Mouse (Mus musculus): Measurements from ENCODE around the gene Plcb3. TPM values are rescaled to one million over a fixed set of nuclear protein-coding genes. Genes with fewer than 3 reads are reported as not detected.

Plcb3 gene
- 470 and 523 TPM in 2 replicates for polyA plus RNA-seq (2012; rRNA removed; ENCODE audit: low replicate concordance)

DNA sequence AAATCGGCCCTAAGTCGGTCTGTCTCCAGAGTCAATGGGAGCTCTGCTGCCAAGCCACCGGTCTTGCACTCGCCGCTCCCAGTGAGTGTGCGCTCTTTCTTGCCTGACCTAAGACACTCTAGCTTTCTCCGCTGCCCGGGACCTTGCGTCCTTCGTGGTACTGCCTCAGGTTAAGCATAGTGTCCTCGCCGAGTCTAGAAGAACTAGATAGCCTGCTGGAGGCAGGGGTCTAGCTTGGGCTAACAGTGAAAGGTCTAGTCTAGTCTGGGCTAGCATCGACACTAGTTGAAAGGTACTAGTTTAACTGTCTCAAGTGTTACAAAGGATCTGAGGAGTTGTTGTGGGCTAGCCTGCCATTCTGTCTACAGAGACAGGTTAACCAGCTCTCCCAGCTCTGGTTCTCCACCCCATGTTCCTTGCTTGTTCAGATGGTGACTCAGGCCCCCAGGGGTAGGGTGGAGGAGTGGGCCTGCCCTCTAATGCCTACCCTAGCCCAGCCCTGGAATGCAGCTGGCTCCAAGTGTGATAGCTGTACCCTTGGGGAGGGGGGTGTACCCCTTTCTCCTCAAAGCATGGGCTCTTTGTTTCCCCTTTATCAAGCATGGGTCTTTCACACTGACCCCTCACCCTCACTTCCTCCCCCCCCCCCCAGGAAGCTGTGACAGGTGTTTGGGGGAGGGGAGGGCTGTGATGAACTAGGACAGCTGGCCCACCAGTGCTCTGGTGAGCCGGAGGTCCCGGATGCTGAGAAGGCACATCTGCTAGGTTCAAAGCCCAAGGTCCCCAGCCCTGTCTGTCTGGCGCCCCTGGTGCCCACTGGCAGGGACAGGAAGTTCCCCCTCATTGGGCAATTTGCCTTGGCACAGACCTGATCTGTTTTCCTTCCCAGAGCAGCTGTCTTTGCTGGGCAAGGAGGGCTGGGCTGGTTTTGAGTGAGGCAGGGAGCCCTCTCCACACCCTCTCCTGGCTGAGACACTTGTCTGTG lies at the start of gene Plcb3:
Gene Plcb3 (minus strand): TSS at position 934 of the 985 bp plus-strand sequence.

DNA sequence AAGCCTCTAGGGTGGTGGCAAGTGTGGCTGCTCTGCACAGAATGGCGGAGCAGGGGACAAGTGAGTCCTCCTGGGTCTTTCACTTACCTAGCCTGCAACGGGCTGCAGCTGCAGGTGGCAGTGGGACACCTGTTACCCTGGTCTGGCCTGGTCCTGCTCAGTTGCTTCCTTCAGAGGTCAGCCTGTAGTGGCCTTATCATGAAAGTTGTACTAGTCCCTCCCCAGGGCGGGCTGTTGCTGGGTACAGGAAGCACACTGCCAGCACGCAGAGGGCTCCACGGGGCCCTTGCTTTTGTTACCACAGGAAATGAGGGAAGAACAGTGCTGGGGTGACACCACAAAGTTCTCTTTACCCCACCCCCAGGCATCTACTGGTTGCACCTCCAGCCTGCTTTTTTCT lies 42.9 kb upstream of the Plcb3 start, which contains the start of gene Fermt3:
Gene Fermt3 (minus strand): TSS at position 279 of the 400 bp plus-strand sequence.

DNA sequence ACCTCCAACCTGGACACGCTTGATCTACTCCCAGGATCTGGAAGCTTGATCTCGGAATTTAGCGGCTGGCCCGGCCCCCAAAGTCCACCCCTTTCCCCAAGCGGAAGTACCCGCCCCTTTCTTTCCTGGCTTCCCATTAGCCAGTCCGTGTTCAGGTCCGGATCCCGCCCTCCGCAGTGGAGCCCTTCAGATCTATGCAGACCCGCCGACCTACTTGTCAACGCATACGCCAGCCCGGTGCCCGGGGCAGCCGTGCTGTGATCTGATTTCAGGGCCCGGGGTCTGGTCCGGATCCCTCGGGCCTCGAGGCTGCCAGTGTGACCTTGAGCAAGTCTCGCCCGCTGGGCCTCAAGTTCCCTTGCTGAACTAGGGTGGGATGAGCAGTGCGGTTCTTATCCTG lies 19.7 kb upstream of the Plcb3 start, which contains the start of the genes Nudt22 and Trpt1:
Gene Nudt22 (minus strand): TSS at position 112 of the 400 bp plus-strand sequence.
Gene Trpt1 (plus strand): TSS at position 126 of the 400 bp plus-strand sequence.

DNA sequence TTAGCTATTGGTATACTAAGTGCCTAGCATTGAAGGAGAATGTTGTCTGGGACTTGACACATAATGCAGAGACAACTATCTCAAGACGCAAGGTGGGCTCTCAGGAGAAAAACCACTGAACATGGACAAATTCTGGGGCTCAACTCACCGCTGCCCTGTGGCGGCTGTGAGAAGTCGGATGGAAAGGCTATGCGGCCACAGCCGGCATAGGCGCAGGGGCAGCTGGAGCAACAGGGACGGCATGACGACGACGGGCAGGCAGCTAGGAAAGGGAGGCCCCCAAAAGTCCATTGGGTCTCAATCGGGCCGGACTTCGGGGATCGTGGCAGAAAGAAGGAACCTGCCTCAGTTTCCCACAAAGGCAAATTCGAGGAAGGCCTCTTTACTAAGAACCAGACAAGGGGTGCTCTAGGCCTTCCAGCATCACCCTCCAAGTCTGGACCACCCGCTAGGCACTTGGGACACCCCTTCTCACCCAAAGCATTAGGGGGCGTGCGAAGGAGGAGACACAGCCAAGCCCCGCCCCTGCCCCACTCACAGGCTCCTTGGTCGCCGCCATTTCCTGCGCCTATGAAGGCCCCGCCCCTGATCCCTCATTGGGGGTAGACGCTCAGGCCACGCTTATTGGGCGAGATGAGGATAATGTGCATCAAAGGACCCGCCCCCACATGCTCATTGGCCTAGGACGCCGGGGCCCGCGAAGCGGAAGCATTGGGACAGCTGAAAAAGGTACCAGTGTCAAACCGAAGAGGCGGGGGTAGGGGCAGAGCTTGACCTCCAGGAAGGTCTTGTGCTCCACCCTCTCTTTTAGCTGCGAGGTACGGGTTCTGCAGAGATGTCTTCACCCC lies 16.0 kb upstream of the Plcb3 start, which contains the start of gene Dnajc4:
Gene Dnajc4 (minus strand): TSS at position 562 of the 848 bp plus-strand sequence.

DNA sequence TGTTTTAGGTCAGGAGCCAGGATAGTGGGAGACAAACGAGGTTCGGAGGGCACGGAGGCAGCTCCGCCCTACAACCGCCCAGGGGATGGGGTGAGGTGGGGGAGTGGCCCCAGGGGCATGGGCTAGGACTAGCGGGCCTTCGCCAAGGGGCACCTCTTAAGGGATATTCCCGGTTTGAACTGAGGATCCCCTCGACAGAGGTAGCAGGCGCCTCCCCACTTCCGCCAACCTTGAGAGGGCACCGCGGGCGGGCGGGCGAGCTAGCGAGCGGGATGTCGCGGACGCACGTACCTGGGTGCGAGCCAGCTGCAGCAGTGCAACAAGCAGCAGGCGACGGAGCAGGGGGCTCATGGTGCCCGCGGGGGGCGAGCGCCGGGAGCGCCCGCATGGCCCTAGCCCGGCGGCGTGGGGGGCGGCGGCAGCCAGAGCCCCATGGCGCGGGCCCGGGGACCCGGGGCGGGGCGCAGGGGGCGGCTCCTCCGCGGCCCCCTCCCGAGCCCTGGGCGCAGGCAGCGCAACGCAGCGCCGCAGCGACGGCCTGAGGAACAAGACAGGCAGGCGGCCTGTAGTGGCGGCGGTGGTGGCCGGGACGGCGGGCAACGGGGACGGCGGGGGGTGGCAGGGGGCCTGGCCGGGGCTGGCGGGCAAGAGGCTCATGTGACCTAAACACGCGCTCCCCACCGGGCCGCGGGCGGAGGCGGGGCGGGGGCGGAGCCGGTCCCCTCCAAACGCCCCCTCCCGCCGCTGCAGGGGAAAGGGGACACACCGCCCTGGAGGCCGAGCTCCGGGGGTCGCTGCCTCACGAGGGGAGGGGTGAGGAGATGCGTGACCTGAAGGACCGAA lies 11.0 kb upstream of the Plcb3 start, which contains the start of gene Vegfb:
Gene Vegfb (minus strand): TSS at position 591 of the 843 bp plus-strand sequence.

DNA sequence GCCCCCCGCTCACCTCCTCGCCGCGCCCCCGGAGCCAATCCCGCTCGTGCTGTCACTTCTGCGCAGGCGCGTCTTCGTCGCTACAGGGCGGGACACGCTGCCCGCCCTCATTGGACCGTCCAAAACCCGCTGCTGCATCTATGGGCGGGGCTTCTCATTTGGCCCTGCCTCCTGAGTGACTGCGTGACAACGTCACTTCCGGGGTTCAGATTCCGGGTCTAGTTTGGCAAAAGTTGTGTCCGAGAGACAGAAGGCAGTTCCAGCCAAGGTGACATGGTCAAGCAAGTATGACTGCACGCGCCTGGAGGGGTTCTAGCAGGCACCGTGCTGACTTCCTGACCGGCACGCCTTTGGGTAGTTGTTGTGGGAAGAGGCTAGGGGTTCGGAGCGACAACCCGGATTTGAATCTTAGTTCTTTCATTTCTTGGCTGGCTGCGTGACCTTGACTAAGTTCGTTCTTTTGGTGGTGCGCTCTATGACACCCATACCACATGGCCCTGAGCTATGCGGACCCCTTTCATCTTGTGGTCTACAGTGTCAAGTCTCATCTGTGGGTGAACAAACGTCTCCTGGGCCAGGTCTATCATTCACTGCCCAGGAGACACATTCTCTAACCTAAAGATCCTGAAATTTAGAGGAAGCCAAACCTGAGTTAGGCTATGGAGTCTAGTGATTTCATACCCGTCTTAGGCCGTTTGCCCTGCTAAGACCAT lies 4.3 kb upstream of the Plcb3 start, which contains the start of gene Fkbp2:
Gene Fkbp2 (minus strand): TSS at position 121 of the 713 bp plus-strand sequence.

DNA sequence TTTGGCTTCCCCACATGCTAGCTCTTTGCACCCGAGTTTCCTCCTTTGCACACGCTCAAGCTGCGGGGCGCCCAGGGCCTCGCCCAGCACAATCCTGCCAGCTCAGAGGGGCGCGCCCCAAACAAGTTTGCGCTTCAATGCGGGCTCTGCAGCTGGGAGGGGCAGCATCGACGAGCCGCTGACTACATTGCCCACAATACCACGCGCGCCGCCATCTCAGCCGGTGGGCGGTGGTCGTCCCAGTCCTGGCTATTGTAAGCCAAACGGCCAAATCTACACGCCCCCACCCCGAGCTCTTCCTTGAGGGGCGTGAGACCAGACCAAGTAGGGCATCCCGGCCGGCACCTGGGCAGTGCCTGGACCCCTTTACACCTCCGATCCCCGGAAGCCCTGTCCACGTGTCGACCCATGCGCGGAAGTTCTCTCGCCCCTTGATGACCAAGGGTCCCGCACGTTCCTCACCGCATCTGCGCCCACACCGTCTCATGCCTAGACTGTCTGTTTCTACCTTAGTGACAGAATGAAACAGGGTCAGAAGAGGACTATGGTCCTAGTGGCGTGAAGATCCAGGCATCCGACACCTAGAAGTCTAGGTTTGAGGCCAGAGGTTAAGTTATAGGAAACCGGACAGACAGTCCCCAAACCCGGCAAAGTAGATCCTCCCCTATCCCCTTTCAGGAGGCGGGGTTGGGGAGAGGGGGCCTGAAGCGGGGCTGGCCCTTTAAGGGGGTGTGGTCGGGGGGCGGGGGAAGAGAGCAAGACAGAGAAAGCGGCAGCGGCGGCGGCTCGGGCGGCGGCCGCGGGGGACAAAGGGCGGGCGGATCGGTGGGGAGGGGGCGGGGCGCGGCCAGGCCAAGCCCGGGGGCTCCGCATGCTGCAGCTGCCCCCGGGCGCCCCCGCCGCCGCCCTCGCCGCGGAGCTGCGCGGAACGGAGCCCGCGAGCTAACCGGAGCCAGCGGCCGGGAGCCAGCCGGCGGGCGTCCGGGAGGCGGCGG lies 1.8 kb downstream of the Plcb3 start, which contains the start of gene Ppp1r14b:
Gene Ppp1r14b (plus strand): TSS at position 758 of the 995 bp plus-strand sequence.

DNA sequence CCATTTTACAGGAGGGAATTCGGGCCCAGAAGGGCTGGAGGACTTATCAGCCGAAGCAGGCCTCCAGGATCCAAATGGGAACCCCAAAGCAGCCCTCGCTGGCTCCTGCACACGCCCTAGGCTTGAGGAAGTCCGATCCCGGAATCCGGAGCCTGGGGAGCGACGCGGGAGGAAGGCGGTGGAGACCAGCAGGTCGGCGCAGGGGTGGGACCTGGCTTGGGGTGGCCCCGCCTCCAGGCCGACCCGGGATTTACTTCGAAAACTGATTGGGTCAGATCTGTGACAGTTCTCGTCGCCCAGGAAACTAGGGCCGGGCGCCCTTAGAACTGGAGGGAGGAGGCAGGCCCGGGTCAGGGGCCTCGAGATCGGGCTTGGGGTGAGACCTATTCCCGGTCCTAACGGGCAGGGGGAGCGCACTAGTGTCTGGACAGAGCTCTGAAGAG lies 34.0 kb downstream of the Plcb3 start, which contains the start of gene Gpr137:
Gene Gpr137 (minus strand): TSS at position 232 of the 443 bp plus-strand sequence.

DNA sequence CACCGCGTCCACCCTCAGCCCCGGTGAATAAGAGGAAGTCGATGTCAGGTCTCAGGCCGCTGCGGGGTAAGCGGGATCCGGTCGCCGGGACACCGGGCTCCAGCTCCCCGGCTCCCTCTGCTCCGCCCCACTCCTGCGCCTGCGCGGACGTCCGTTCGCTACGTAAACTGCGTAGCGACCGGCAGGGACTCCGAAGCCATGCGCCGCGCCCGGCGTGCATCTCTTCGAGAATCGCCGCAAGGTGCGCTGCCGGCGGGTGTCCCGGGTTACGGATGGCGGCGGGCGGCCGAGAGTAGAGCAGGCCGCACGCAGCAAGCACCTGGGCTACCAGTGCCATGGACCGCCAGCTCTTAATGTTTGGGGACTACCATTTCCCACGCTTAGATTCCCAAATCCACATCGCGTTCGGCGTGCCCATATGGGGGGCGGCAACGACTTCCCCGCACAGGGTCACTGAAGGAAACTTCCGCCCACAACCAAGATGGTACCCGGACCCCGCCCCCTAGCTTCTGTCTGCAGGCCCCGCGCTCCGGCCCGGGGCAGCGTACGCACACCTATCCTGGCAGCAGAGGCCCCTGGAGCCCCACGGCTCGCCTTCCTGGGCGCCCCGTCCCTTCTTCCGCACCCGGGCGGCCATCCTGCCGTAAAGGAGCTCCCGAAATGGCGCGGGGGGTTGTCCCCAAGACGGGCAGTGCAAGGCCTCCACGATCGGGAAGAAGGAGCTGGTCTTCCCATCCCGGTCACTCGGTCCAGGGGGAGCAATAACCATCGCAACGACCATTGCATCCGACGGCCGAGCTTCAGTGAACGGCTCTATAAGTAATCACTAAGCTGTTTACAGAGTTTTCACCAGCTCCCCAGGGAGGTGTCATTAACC lies 34.7 kb downstream of the Plcb3 start, which contains the start of gene Bad:
Gene Bad (plus strand): TSS at position 490 of the 877 bp plus-strand sequence.

DNA sequence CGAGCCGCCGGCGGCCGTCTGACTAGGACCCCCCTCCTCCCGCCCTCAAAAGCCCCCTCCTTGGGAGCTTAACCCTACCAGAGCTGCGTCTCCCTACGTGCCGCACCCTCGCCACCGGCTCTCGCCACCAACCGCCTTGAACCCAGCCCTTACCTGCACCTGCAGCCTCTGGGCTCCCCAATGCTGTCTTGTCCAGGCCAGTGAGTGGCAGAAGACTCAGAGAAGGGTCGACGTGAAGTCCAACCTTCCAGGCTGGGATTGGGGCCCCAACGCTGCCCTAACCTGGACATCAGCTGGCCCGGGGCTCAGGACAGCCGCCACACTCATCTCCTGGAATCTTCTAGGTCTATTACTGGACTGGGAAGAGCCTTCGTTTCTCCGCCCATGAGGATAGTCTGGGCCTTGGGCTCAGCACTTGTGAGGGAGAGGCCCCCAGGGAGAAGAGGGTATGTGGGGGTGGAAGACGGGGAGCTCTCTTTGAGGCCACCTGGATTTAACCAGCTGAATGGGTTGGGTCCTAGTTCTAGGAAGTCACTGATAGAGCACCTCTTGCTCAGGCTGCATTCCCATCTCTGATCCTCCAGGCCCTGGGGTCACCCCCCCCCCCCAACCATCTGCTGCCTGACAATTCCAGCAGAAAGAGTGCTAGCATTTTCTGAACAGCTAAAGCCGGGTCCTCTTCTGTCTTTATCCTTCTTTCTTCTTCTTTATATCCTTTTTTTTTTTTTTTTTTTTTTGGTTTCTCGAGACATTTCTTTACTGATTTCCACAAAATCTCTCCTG lies 41.9 kb downstream of the Plcb3 start, which contains the start of gene Kcnk4:
Gene Kcnk4 (minus strand): TSS at position 321 of the 783 bp plus-strand sequence.

DNA sequence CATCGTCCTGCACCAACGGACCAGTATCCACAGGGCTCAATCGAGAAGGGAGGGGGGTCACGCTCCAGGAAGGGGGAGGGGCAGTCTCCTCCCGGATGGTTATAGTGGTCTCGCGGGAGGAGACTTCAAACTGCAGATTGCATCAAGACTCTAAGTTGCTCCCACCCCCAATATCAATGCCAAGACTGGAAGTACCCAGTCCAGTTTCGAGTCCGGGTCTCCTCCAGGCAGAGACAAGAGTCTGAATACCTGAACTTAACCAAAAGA lies 51.0 kb downstream of the Plcb3 start, which contains the start of gene Catsperz:
Gene Catsperz (minus strand): TSS at position 74 of the 267 bp plus-strand sequence.

DNA sequence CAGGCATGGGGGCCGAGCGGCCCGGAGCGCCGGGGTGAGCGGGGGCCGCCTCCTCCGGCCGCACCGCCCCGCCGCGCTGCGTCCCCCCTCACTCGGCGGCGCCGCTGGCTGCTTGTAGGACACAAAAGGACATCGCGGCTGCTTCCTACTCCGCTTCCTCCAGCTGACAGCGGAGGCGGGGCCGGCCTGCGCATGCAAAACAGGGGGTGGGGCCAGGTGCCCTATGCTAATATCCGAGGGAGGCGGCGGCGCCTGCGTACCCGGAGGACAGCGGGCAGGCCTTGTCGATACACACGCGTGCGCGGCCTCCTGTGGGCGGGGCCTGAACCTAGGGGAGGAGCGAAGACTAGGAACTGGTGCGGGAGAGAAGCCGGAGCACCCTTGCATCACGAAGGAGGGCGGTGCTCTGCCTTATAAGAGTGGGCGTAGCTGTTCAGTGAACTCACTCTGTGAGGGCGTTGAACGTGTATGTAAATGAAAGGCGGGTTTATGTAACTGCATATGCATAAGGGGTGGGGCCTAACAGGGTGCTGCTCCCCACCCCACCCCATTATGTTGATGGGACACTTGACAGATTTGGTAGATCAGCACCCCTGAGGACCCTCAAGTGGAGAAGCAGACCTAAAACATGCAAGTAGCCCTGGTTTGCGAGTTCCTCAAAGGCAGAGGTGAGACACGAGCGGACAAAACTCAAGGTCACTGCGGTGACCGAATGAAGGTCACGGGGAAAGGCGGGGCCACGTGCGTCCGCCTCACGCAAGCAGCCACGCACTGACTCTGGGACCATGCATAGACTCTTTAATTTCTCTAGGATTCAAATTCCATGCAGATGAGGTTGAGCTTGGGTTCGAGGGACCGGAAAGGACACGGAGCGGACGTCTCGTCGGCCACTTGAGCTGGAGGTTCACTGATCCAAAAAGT lies 54.4 kb downstream of the Plcb3 start, which contains the start of gene Esrra:
Gene Esrra (minus strand): TSS at position 167 of the 921 bp plus-strand sequence.

DNA sequence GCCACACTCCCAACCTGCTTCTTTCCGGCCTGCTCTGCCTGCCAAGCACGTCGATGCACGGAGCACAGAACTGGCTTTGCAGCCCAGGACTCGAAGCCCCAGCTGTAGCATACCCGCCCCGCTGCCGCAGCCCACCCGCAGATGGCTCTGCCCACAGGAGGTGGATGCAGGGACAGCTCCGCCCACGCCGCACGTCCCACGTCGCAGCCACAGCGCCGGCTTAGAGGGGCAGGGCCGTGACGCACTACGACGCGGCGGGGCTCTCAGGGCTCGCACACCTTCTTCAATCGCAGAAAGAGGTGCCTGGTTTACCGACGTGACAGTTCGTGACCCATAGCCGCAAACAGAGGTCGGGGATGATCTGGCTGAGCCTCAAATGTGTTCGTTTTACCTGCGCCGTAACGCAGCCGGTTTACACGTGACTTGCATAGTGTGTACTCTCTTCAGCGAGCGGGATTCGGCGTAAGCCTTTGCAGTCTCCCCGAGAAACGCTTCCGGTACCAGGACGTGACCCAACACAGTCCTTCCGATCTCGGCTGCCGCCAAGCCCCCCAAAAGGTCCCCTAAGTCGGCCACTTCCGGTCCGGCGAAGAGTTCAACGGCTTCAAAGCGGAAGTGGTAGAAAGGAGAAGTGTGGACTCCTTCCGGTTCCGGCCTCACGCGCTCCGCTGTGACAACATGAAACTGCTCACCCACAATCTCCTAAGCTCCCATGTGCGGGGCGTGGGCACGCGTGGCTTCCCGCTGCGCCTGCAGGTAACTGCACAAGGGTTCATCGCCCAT lies 66.6 kb downstream of the Plcb3 start, which contains the start of the genes Trmt112 and Prdx5:
Gene Trmt112 (plus strand): TSS at position 192 of the 783 bp plus-strand sequence.
Gene Prdx5 (minus strand): TSS at position 600 of the 783 bp plus-strand sequence.

